10 mouse cellular contexts compared by ENCODE assay signal in genomic region chr7:107665586-107666261, GRCm38 (mm10). TPM values are rescaled to one million over a fixed set of nuclear protein-coding genes. Genes with fewer than 3 reads are reported as not detected.
DNase-seq lines count a peak whose midpoint lies in the region; ATAC-seq and TF ChIP-seq lines count a peak whose summit lies in the region.
"Had no signal": no experiment of that assay in that cellular context is flagged by ENCODE, and none has a peak within 500 bp of the region (broad histone marks: within the 10 kb centered on the region; RNA-seq: fewer than 3 reads in every experiment).

No protein-coding gene starts in this region.

- peaks cover 6% of the 10 kb centered on the region; the same call in 1 of the 2 replicates for H3K4me1 ChIP-seq in hindbrain, embryonic 11.5 days (replicated peaks; ENCODE audit: control insufficient read depth, insufficient read depth, low read length)
- peaks cover 38% of the 10 kb centered on the region for H3K4me1 ChIP-seq in small intestine, adult 2 months (ENCODE audit: control insufficient read depth, insufficient read depth, insufficient read length, low read length)

- peak overlapping the region; percentile 24 for H3K27ac ChIP-seq in hindbrain, embryonic 11.5 days (ENCODE audit: low read depth, low read length)
- H3K27ac ChIP-seq in left cerebral cortex, adult 2 months: peak overlapping the region; percentile 81
- H3K27ac ChIP-seq in small intestine, adult 2 months (ENCODE audit: insufficient read depth, low read depth, low read length): peak overlapping the region; percentile 99

- no peak for TF ChIP-seq CTCF in left cerebral cortex, adult 2 months (IDR thresholded peaks at IDR 0.05)
- TF ChIP-seq CTCF in small intestine, adult 2 months (IDR thresholded peaks at IDR 0.05; ENCODE audit: extremely low read depth, insufficient read length, insufficient replicate concordance, low read depth, low read length): no peak

- TF ChIP-seq POLR2A in small intestine, adult 2 months (IDR thresholded peaks at IDR 0.05; ENCODE audit: low read depth, low read length): no peak

- ATAC-seq in hindbrain, embryonic 11.5 days (ENCODE audit: low FRiP score): peak; percentile 55
- ATAC-seq in erythroblast, adult 5-6 weeks (replicated peaks; ENCODE audit: low FRiP score, poor library complexity, severe bottlenecking): no peak
- ATAC-seq: Patski had no signal

- H3K4me3 ChIP-seq in hindbrain, embryonic 11.5 days (ENCODE audit: low read depth, low read length): peak overlapping the region; percentile 19; the same call in 1 of the 2 replicates
- peak overlapping the region; percentile 48 for H3K4me3 ChIP-seq in left cerebral cortex, adult 2 months
- peak overlapping the region; percentile 78 for H3K4me3 ChIP-seq in small intestine, adult 2 months (ENCODE audit: low read depth, low read length)

- peak overlapping the region; percentile 31 for H3K4me2 ChIP-seq in hindbrain, embryonic 11.5 days (replicated peaks; ENCODE audit: low read depth, low read length)

- peak overlapping the region; percentile 54 for H3K9ac ChIP-seq in hindbrain, embryonic 11.5 days (ENCODE audit: low read depth, low read length)

- intact Hi-C loops in left cerebral cortex, adult 2 months (cut with DNase I): no loop called here

- no peaks in the 10 kb centered on the region for H3K9me3 ChIP-seq in hindbrain, embryonic 11.5 days (ENCODE audit: control insufficient read depth, low read length)

- peak; percentile 48 for DNase-seq in urinary bladder, postnatal 14 days (ENCODE audit: low spot score)
- DNase-seq in urinary bladder, postnatal 10 days (ENCODE audit: low spot score): no peak
- peak; percentile 68 for DNase-seq in gastrocnemius, adult 18-20 months (ENCODE audit: low spot score)
- DNase-seq in hindbrain, embryonic 11.5 days (ENCODE audit: low spot score): peak; percentile 56
- peak; percentile 29 to 30 for DNase-seq in left cerebral cortex, adult 2 months (ENCODE audit: extremely low spot score in 1 of 2, low spot score in 2 of 2)
- DNase-seq in lung, postnatal 25 days (ENCODE audit: low spot score): peak; percentile 47

- WGBS in hindbrain, embryonic 11.5 days: 14% methylated on average over 9 of the region's 9 CpGs
- WGBS in small intestine, adult 2 months: 9% methylated on average over 9 of the region's 9 CpGs

- no peaks in the 10 kb centered on the region for H3K36me3 ChIP-seq in hindbrain, embryonic 11.5 days (ENCODE audit: control insufficient read depth, insufficient read depth, low read length)
- H3K36me3 ChIP-seq in small intestine, adult 2 months (ENCODE audit: control insufficient read depth, insufficient read depth, low read length): no peaks in the 10 kb centered on the region

- no peaks in the 10 kb centered on the region for H3K27me3 ChIP-seq in hindbrain, embryonic 11.5 days (ENCODE audit: control insufficient read depth, insufficient read depth, low read length)
- H3K27me3 ChIP-seq in small intestine, adult 2 months (ENCODE audit: control insufficient read depth, insufficient read depth, low read length): no peaks in the 10 kb centered on the region
- H3K27me3 ChIP-seq: Patski had no signal

RNA-seq across cellular contexts. Expression of gene 5330417H12Rik, which starts 40.8 kb away (rescaled TPM):
- not detected for total RNA-seq in gastrocnemius, adult 18-20 months (2021)
- polyA plus RNA-seq in hindbrain, embryonic 11.5 days (2014; fragmentation: Nextera tagmentation; extraction: Ambion mirVana): not detected in 2 replicates
- not detected for total RNA-seq in left cerebral cortex, adult 2 months (2021)
- polyA plus RNA-seq in small intestine, adult 2 months (2012; rRNA removed): not detected in 2 replicates
- not detected in 2 replicates for total RNA-seq in erythroblast, adult 5-6 weeks (2015; ENCODE audit: low replicate concordance)
- total RNA-seq in erythroblast, adult 5-6 weeks (2017; ENCODE audit: low replicate concordance): not detected in 2 replicates
- total RNA-seq: layer of hippocampus, adult 18-20 months had no signal
- polyA plus RNA-seq: Patski had no signal

Comparison
In these comparisons a context has a peak if more than half of its experiments do, and no peak if none do; other contexts are left out.
1. H3K27ac ChIP-seq: peak in every context shown above with its lines; median percentile 99 in small intestine, adult 2 months; 81 in left cerebral cortex, adult 2 months; 24 in hindbrain, embryonic 11.5 days.
2. H3K4me3 ChIP-seq: peak in every context shown above with its lines; median percentile 78 in small intestine, adult 2 months; 48 in left cerebral cortex, adult 2 months; 19 in hindbrain, embryonic 11.5 days.